Mouse (Mus musculus) midbrain, embryonic 13.5 days (tissue): Measurements from ENCODE around the gene Igfbp6. TPM values are rescaled to one million over a fixed set of nuclear protein-coding genes. Genes with fewer than 3 reads are reported as not detected.

ENCODE experiments used
- ATAC-seq: fragments of 200-750 bp; cut with Nextera tagmentation; 2 replicates; pipeline ENCODE4 v1.8.0; 2017; ENCODE audit warnings: mild to moderate bottlenecking, moderate TSS enrichment, moderate library complexity
- H3K27ac ChIP-seq: fragments of 300-500 bp; sonication (generic); 2 replicates; pipeline ENCODE4 v1.5.1; 2015; ENCODE audit warnings: inconsistent platforms, mild to moderate bottlenecking, moderate library complexity
- H3K27me3 ChIP-seq: fragments of 300-500 bp; sonication (generic); 2 replicates; pipeline ENCODE4 v1.6.1; 2015; ENCODE audit warnings: mild to moderate bottlenecking, inconsistent platforms
- H3K36me3 ChIP-seq: fragments of 300-500 bp; sonication (generic); 2 replicates; pipeline ENCODE4 v1.6.1; 2015; ENCODE audit warnings: mild to moderate bottlenecking, inconsistent platforms
- H3K4me1 ChIP-seq: fragments of 300-500 bp; sonication (generic); replicated peaks from 2 replicates; pipeline ENCODE4 v1.6.1; 2015; ENCODE audit warnings: inconsistent platforms
- H3K4me2 ChIP-seq: fragments of 300-500 bp; sonication (generic); replicated peaks from 2 replicates; pipeline ENCODE4 v1.6.1; 2015; ENCODE audit warnings: moderate library complexity, mild to moderate bottlenecking, inconsistent platforms
- H3K4me3 ChIP-seq: fragments of 300-500 bp; sonication (generic); replicated peaks from 2 replicates; pipeline ENCODE4 v1.5.1; 2015; ENCODE audit warnings: mild to moderate bottlenecking, inconsistent platforms
- H3K9ac ChIP-seq: fragments of 300-500 bp; sonication (generic); replicated peaks from 2 replicates; pipeline ENCODE4 v1.6.1; 2015; ENCODE audit warnings: mild to moderate bottlenecking, inconsistent platforms
- H3K9me3 ChIP-seq: fragments of 300-500 bp; sonication (generic); 2 replicates; pipeline ENCODE4 v1.6.1; 2016; ENCODE audit warnings: mild to moderate bottlenecking, inconsistent platforms
- WGBS: fragments of 180-500 bp; shearing (Covaris S2); methylation state at CpG from one replicate; pipeline ENCODE4 v1.1.7; 2015; 5-methylcytosine and 5-hydroxymethylcytosine counted together
- polyA plus RNA-seq: library from polyadenylated mRNA; unstranded; fragments of >200 nt; fragmentation: Nextera tagmentation; extraction: Ambion mirVana; gene quantifications from 2 replicates; pipeline ENCODE4 v1.2.1, GENCODE M21; 2015

Gene Igfbp6
- polyA plus RNA-seq, 1 experiment from 2014 or later = 0.81 TPM

- Histone ChIP-seq H3K4me2 (no peak overlapping the region), H3K36me3 (peaks cover 89% of the 10 kb centered on the region), H3K4me3 (no peak overlapping the region), H3K27ac (no peak overlapping the region), H3K4me1 (no peaks in the 10 kb centered on the region), H3K9ac (no peak overlapping the region), H3K27me3 (no peaks in the 10 kb centered on the region), H3K9me3 (no peaks in the 10 kb centered on the region)
- WGBS = 91% methylated on average over 2 of the region's 2 CpGs
- ATAC-seq = no peak
Measured at GRCm38 (mm10) chr15:102126303-102126702, 17.9 kb upstream of the Igfbp6 start.

GRCm38 (mm10) chr15:102133314-102133713, 10.8 kb upstream of the Igfbp6 start:
- Histone ChIP-seq H3K27me3 (no peaks in the 10 kb centered on the region), H3K4me3 (no peak overlapping the region), H3K27ac (no peak overlapping the region), H3K4me1 (peaks cover 20% of the 10 kb centered on the region), H3K36me3 (peaks cover 51% of the 10 kb centered on the region), H3K9me3 (no peaks in the 10 kb centered on the region), H3K9ac (no peak overlapping the region), H3K4me2 (no peak overlapping the region)
- WGBS = 94% methylated on average over 9 of the region's 9 CpGs
- no peak for ATAC-seq

- Histone ChIP-seq H3K27me3 (no peaks in the 10 kb centered on the region), H3K36me3 (peaks cover 37% of the 10 kb centered on the region), H3K4me2 (peak overlapping the region; percentile 73), H3K4me3 (peak overlapping the region; percentile 79), H3K4me1 (peaks cover 20% of the 10 kb centered on the region), H3K9me3 (no peaks in the 10 kb centered on the region), H3K9ac (no peak overlapping the region), H3K27ac (no peak overlapping the region)
- WGBS = 90% methylated on average over 2 of the region's 2 CpGs
- ATAC-seq = no peak
Measured at GRCm38 (mm10) chr15:102134709-102135108, 9.5 kb upstream of the Igfbp6 start.

GRCm38 (mm10) chr15:102135522-102136128, 8.5 kb upstream of the Igfbp6 start:
- Histone ChIP-seq H3K4me3 (peak overlapping the region; percentile 79), H3K9me3 (no peaks in the 10 kb centered on the region), H3K36me3 (peaks cover 28% of the 10 kb centered on the region), H3K27ac (peak overlapping the region; percentile 88), H3K4me2 (peak overlapping the region; percentile 73), H3K4me1 (peaks cover 20% of the 10 kb centered on the region), H3K27me3 (no peaks in the 10 kb centered on the region), H3K9ac (peak overlapping the region; percentile 91)
- 2% methylated on average over 35 of the region's 35 CpGs for WGBS
- peak; percentile 88 for ATAC-seq

GRCm38 (mm10) chr15:102136129-102136758, 7.9 kb upstream of the Igfbp6 start, which contains the start of gene Spryd3:
Gene Spryd3, minus strand, starts transcription at chr15:102136234.
- Histone ChIP-seq H3K4me3 (peak within 1 kb of the TSS; percentile 79), H3K9ac (peak within 1 kb of the TSS; percentile 91), H3K27me3 (no peaks in the 10 kb centered on the region), H3K4me1 (peaks cover 20% of the 10 kb centered on the region), H3K9me3 (no peaks in the 10 kb centered on the region), H3K36me3 (peaks cover 22% of the 10 kb centered on the region), H3K27ac (peak within 1 kb of the TSS; percentile 88), H3K4me2 (peak within 1 kb of the TSS; percentile 73)
- under 1% methylated on average over 49 of the region's 50 CpGs for WGBS
- ATAC-seq = peak; percentile 99

- H3K4me3 ChIP-seq = no peak overlapping the region
- WGBS = 94% methylated on average over 5 of the region's 5 CpGs
- ATAC-seq = no peak
- H3K27me3 ChIP-seq = peaks cover 42% of the 10 kb centered on the region
- no peak overlapping the region for H3K4me2 ChIP-seq
- no peak overlapping the region for H3K9ac ChIP-seq
- peaks cover 14% of the 10 kb centered on the region for H3K4me1 ChIP-seq
- no peaks in the 10 kb centered on the region for H3K36me3 ChIP-seq
- no peaks in the 10 kb centered on the region for H3K9me3 ChIP-seq
- H3K27ac ChIP-seq = no peak overlapping the region
Measured at GRCm38 (mm10) chr15:102141120-102141519, 3.0 kb upstream of the Igfbp6 start.

- Histone ChIP-seq H3K4me2 (no peak overlapping the region), H3K9me3 (no peaks in the 10 kb centered on the region), H3K4me3 (no peak overlapping the region), H3K4me1 (peaks cover 7% of the 10 kb centered on the region), H3K27me3 (peaks cover 44% of the 10 kb centered on the region), H3K27ac (no peak overlapping the region), H3K36me3 (no peaks in the 10 kb centered on the region), H3K9ac (no peak overlapping the region)
- WGBS = 56% methylated on average over 23 of the region's 23 CpGs
- no peak for ATAC-seq
Measured at GRCm38 (mm10) chr15:102142914-102143912, 949 bp upstream of the Igfbp6 start.

- Histone ChIP-seq H3K36me3 (no peaks in the 10 kb centered on the region), H3K4me2 (peak overlapping the region; percentile 38), H3K27me3 (peaks cover 44% of the 10 kb centered on the region), H3K27ac (no peak overlapping the region), H3K9ac (peak overlapping the region; percentile 42), H3K4me1 (peaks cover 7% of the 10 kb centered on the region), H3K4me3 (peak overlapping the region; percentile 20), H3K9me3 (no peaks in the 10 kb centered on the region)
- ATAC-seq = no peak
- 9% methylated on average over 18 of the region's 19 CpGs for WGBS
Measured at GRCm38 (mm10) chr15:102144726-102145125, 564 bp downstream of the Igfbp6 start.

- peaks cover 7% of the 10 kb centered on the region for H3K4me1 ChIP-seq
- no peaks in the 10 kb centered on the region for H3K9me3 ChIP-seq
- no peak overlapping the region for H3K4me3 ChIP-seq
- H3K27ac ChIP-seq = no peak overlapping the region
- ATAC-seq = no peak
- H3K9ac ChIP-seq = no peak overlapping the region
- no peaks in the 10 kb centered on the region for H3K36me3 ChIP-seq
- WGBS = 90% methylated on average over 10 of the region's 10 CpGs
- peaks cover 44% of the 10 kb centered on the region for H3K27me3 ChIP-seq
- H3K4me2 ChIP-seq = no peak overlapping the region
Measured at GRCm38 (mm10) chr15:102145330-102145729, 1.2 kb downstream of the Igfbp6 start.

GRCm38 (mm10) chr15:102146089-102146488, 1.9 kb downstream of the Igfbp6 start:
- ATAC-seq = no peak
- Histone ChIP-seq H3K4me2 (no peak overlapping the region), H3K4me3 (no peak overlapping the region), H3K9ac (no peak overlapping the region), H3K27me3 (peaks cover 44% of the 10 kb centered on the region), H3K36me3 (no peaks in the 10 kb centered on the region), H3K27ac (no peak overlapping the region), H3K4me1 (peaks cover 7% of the 10 kb centered on the region), H3K9me3 (no peaks in the 10 kb centered on the region)
- WGBS = 88% methylated on average over 5 of the region's 5 CpGs

- Histone ChIP-seq H3K4me1 (peaks cover 7% of the 10 kb centered on the region), H3K27me3 (peaks cover 38% of the 10 kb centered on the region), H3K4me2 (no peak overlapping the region)
Measured at GRCm38 (mm10) chr15:102146882-102147281, 2.7 kb downstream of the Igfbp6 start.

More at GRCm38 (mm10) chr15:102146882-102147281, 2.7 kb downstream of the Igfbp6 start:
- Histone ChIP-seq H3K27ac (no peak overlapping the region), H3K36me3 (no peaks in the 10 kb centered on the region), H3K9me3 (no peaks in the 10 kb centered on the region), H3K9ac (no peak overlapping the region), H3K4me3 (no peak overlapping the region)
- no peak for ATAC-seq
- 9% methylated on average over 1 of the region's 1 CpGs for WGBS
